Mouse (Mus musculus) small intestine, adult 2 months (tissue): ENCODE measurements around the gene Msantd3.

ENCODE experiments used
- CTCF ChIP-seq: fragments of 200-500 bp; IDR thresholded peaks from 2 replicates; pipeline ENCODE4 v1.5.1; 2012; ENCODE audit warnings: low read depth, mild to moderate bottlenecking, control low read depth, inconsistent platforms, low read length, moderate library complexity, mixed read lengths; ENCODE audit not compliant: insufficient replicate concordance, insufficient read length; ENCODE audit errors: extremely low read depth
- POLR2A ChIP-seq: fragments of 200-500 bp; IDR thresholded peaks from 2 replicates; pipeline ENCODE4 v1.6.1; 2012; ENCODE audit warnings: low read depth, mild to moderate bottlenecking, control low read depth, inconsistent platforms, low read length, moderate library complexity

- TF ChIP-seq CTCF (no peak), POLR2A (no peak)
Measured at GRCm38 (mm10) chr4:48543071-48543865, 3.5 kb downstream of the Msantd3 start.
